Mouse (Mus musculus) CH12.LX (cell line): ENCODE measurements around the gene Map7.

Experiments used
- CHD1 ChIP-seq: IDR thresholded peaks from 2 replicates; pipeline ENCODE4 v1.6.1; 2012; ENCODE audit warnings: low read depth, low read length, improper control_type of control experiment, inconsistent platforms
- CTCF ChIP-seq, 2 experiments: IDR thresholded peaks in 1 of 2; conservative IDR thresholded peaks in 1 of 2; 2 replicates each; pipeline ENCODE4 v1.5.1; 2011 to 2012; ENCODE audit warnings: low read depth in 2 of 2, low read length in 2 of 2, improper control_type of control experiment in 1 of 2, inconsistent platforms in 1 of 2, mild to moderate bottlenecking in 1 of 2, moderate library complexity in 1 of 2
- EP300 ChIP-seq: IDR thresholded peaks from 2 replicates; pipeline ENCODE4 v1.6.1; 2011; ENCODE audit warnings: low read length, improper control_type of control experiment
- HCFC1 ChIP-seq: IDR thresholded peaks from 2 replicates; pipeline ENCODE4 v1.6.1; 2012; ENCODE audit warnings: low read depth, mild to moderate bottlenecking, inconsistent platforms, low read length, improper control_type of control experiment
- KAT2A ChIP-seq: IDR thresholded peaks from 2 replicates; pipeline ENCODE4 v1.6.1; 2012; ENCODE audit warnings: low read length, improper control_type of control experiment, inconsistent platforms; ENCODE audit not compliant: insufficient replicate concordance
- MEF2A ChIP-seq: IDR thresholded peaks from 2 replicates; pipeline ENCODE4 v1.6.1; 2014; ENCODE audit warnings: low read depth, mild to moderate bottlenecking, inconsistent platforms, low read length, improper control_type of control experiment, borderline replicate concordance
- MXI1 ChIP-seq: IDR thresholded peaks from 2 replicates; pipeline ENCODE4 v1.6.1; 2011; ENCODE audit warnings: mild to moderate bottlenecking, low read depth, low read length, improper control_type of control experiment
- POLR2A ChIP-seq: IDR thresholded peaks from 2 replicates; pipeline ENCODE4 v1.6.1; 2011; ENCODE audit warnings: low read depth, mild to moderate bottlenecking, improper control_type of control experiment, low read length
- RCOR1 ChIP-seq: conservative IDR thresholded peaks from 2 replicates; pipeline ENCODE4 v1.6.1; 2012; ENCODE audit warnings: low read depth, mild to moderate bottlenecking, inconsistent platforms, low read length, improper control_type of control experiment
- SMC3 ChIP-seq: IDR thresholded peaks from 2 replicates; pipeline ENCODE4 v1.6.1; 2011; ENCODE audit warnings: low read depth, low read length, improper control_type of control experiment
- USF1 ChIP-seq: IDR thresholded peaks from 2 replicates; pipeline ENCODE4 v1.6.1; 2014; ENCODE audit warnings: low read depth, mild to moderate bottlenecking, inconsistent platforms, low read length, improper control_type of control experiment

DNA sequence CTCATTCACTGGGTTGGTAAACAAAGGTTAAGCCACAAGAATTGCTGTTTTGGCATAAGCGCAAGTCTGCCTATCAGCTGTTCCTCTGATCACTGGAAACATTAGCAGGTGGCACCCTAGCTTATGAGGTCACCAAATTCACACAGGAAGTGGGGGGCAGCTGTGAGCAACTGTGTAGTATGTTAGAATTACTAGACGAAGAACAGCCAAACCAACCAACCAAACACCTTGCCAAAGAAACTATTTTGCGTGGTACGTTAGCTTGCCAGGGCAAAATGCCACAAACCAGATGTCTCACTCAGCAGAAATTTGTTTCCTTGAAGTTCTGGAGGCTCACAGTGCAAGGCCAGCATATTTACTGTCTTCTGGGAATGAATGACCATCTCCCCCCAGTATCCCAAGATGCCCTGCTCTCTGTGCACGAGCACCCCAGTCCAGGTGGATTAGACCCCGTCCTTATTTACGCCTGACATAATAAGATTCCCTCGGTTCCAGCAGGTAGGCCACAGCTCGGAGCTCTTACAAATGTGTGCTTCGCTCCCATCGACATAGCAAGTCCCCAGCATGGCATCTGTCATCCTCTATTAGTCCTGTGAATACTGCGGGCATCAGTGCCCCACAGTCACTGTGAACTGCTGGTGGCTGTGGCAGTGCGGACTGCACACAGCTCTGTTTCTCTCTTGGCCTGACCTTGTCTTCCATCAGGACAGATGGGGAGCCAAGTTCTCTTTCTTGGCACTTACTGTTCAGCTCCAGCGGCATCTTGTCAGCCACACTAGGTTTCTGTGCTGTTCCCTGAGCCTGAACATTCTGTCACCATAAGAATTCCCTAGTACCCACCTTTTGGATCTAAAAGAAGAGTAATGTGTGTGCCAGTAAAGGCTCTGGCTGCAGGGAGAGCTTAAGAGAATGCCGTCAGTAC, 28.5 kb upstream of the Map7 start:
- TF ChIP-seq CTCF (conservative IDR thresholded peaks at IDR 0.05 in 1 of 2, IDR thresholded peaks at IDR 0.05 in 1 of 2; ENCODE audit: low read depth in 2 of 2, low read length in 2 of 2) = no peak
- no peak for TF ChIP-seq EP300
- no peak for TF ChIP-seq RCOR1
- no peak for TF ChIP-seq HCFC1
- no peak for TF ChIP-seq MEF2A
- no peak for TF ChIP-seq MXI1
- no peak for TF ChIP-seq CHD1
- no peak for TF ChIP-seq USF1
- no peak for TF ChIP-seq SMC3
- no peak for TF ChIP-seq KAT2A
- TF ChIP-seq POLR2A = no peak
